Mouse (Mus musculus) gastrocnemius, postnatal 10 days (tissue): ENCODE data around the gene Mlf1. TPM values are rescaled to one million over a fixed set of nuclear protein-coding genes. Genes with fewer than 3 reads are reported as not detected.
A peak's percentile ranks its signal among the peaks of the same experiment; 100 is the strongest.

ENCODE experiments used
- DNase-seq: peaks from one replicate; pipeline ENCODE4 v3.0.0; 2021; ENCODE audit warnings: mixed read lengths
- long read RNA-seq, 2 experiments: library from polyadenylated mRNA; stranded (forward); transcript quantifications; one replicate each; pipeline ENCODE4 v2.0.0; 2021
- total RNA-seq, 2 experiments: library from RNA; stranded (reverse); gene quantifications; 2 replicates each; pipeline ENCODE4 v1.2.3; 2021

The Mlf1 gene
- 100 to 1,000 TPM; 466 to 536 TPM for total RNA-seq
- long read RNA-seq, experiment 1, transcript Mlf1-202 (7 exons, 1,114 nt), result minor isoform, 35 of 406 reads
- long read RNA-seq, experiment 1, transcript Mlf1-201 (8 exons, 1,113 nt), result major isoform, 352 of 406 reads
- long read RNA-seq, experiment 1, partial matches to known transcripts, result 10 of 406 reads
- long read RNA-seq, experiment 1, other reads (novel, unspliced or antisense), result 9 of 406 reads
- long read RNA-seq, experiment 2, transcript Mlf1-202 (7 exons, 1,114 nt), result minor isoform, 52 of 487 reads
- long read RNA-seq, experiment 2, transcript Mlf1-201 (8 exons, 1,113 nt), result major isoform, 406 of 487 reads
- long read RNA-seq, experiment 2, partial matches to known transcripts, result 6 of 487 reads
- long read RNA-seq, experiment 2, other reads (novel, unspliced or antisense), result 23 of 487 reads

GRCm38 (mm10) chr3:67373872-67374271 lies at the start of gene Mlf1:
Gene Mlf1, plus strand, starts transcription at chr3:67374097.
- DNase-seq, result peak; percentile 79

- DNase-seq, result no peak
Measured at GRCm38 (mm10) chr3:67339558-67339957, 34.3 kb upstream of the Mlf1 start.

GRCm38 (mm10) chr3:67340921-67341320 lies 33.0 kb upstream of the Mlf1 start:
- no peak for DNase-seq

GRCm38 (mm10) chr3:67343004-67343662 lies 30.8 kb upstream of the Mlf1 start:
- DNase-seq, result no peak

GRCm38 (mm10) chr3:67344599-67344998 lies 29.3 kb upstream of the Mlf1 start:
- DNase-seq, result peak; percentile 39

- no peak for DNase-seq
Measured at GRCm38 (mm10) chr3:67346674-67347073, 27.2 kb upstream of the Mlf1 start.

GRCm38 (mm10) chr3:67351406-67352127 lies 22.3 kb upstream of the Mlf1 start:
- DNase-seq, result no peak

- DNase-seq, result peak; percentile 34
Measured at GRCm38 (mm10) chr3:67352128-67352762, 21.7 kb upstream of the Mlf1 start.

GRCm38 (mm10) chr3:67352763-67353149 lies 21.1 kb upstream of the Mlf1 start:
- no peak for DNase-seq

GRCm38 (mm10) chr3:67358376-67358775 lies 15.5 kb upstream of the Mlf1 start:
- DNase-seq, result no peak

- no peak for DNase-seq
Measured at GRCm38 (mm10) chr3:67366087-67366892, 7.6 kb upstream of the Mlf1 start.

GRCm38 (mm10) chr3:67367481-67367880 lies 6.4 kb upstream of the Mlf1 start:
- peak; percentile 38 for DNase-seq

GRCm38 (mm10) chr3:67369407-67370079 lies 4.4 kb upstream of the Mlf1 start:
- DNase-seq, result no peak

- no peak for DNase-seq
Measured at GRCm38 (mm10) chr3:67372194-67372593, 1.7 kb upstream of the Mlf1 start.

- peak; percentile 19 for DNase-seq
Measured at GRCm38 (mm10) chr3:67372781-67373180, 1.1 kb upstream of the Mlf1 start.

- no peak for DNase-seq
Measured at GRCm38 (mm10) chr3:67374360-67374778, 472 bp downstream of the Mlf1 start.

- DNase-seq, result no peak
Measured at GRCm38 (mm10) chr3:67375063-67375462, 1.2 kb downstream of the Mlf1 start, which contains the start of gene Gm17402. Gene Gm17402, minus strand, starts transcription at chr3:67375163.

- DNase-seq, result no peak
Measured at GRCm38 (mm10) chr3:67378215-67378614, 4.3 kb downstream of the Mlf1 start.

- no peak for DNase-seq
Measured at GRCm38 (mm10) chr3:67429338-67429998, 55.6 kb downstream of the Mlf1 start.

GRCm38 (mm10) chr3:67429999-67430380 lies 56.1 kb downstream of the Mlf1 start, which contains the start of gene Gfm1:
Gene Gfm1, plus strand, starts transcription at chr3:67430096.
- peak; percentile 85 for DNase-seq
